Comparison of ENCODE assay signal across 15 mouse cellular contexts in the genomic region with DNA sequence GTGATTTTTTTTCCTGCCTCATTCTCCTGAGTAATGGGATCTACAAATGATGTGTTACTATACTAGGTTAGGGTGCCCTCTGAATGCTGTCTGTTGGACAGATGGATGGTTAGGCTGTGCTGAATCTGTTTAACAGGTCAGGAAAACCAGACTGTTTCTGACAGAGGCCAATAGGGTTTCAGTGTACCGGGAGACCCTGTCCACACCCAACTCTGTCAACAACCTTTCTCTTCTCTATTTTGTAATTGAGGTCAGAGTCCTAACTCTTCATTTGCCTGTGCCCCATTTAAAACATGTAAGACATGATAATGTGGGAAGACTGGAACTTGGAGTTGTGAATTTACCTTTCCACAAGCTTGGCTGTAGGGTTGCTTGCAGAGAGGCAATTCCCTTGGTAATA.
"Had no signal": no experiment of that assay in that cellular context is flagged by ENCODE, and none has a peak within 500 bp of the region (broad histone marks: within the 10 kb centered on the region; RNA-seq: fewer than 3 reads in every experiment).

No protein-coding gene starts in this region.

- H3K27me3 ChIP-seq: limb, embryonic 15.5 days; neural tube, embryonic 13.5 days had no signal

- H3K9ac ChIP-seq: limb, embryonic 15.5 days; lung, embryonic 14.5 days had no signal

- DNase-seq: kidney, adult 11 months; kidney, adult 9 months; kidney, postnatal 36 days; layer of hippocampus, adult 9-11 months; layer of hippocampus, postnatal 36 days; lung, embryonic 14.5 days; lung, postnatal 10 days; lung, postnatal 4 days; midbrain, embryonic 14.5 days; retina, postnatal 1 day; thymus, adult 18-20 months; thymus, postnatal 14 days had no signal

- H3K4me3 ChIP-seq: limb, embryonic 15.5 days; neural tube, embryonic 13.5 days had no signal

- H3K4me2 ChIP-seq: limb, embryonic 15.5 days; lung, embryonic 14.5 days; neural tube, embryonic 13.5 days had no signal

- H3K36me3 ChIP-seq: neural tube, embryonic 13.5 days had no signal

- H3K27ac ChIP-seq: kidney, postnatal 0 days; limb, embryonic 15.5 days had no signal

- H3K9me3 ChIP-seq: limb, embryonic 15.5 days; neural tube, embryonic 13.5 days had no signal
